In the genomic region with DNA sequence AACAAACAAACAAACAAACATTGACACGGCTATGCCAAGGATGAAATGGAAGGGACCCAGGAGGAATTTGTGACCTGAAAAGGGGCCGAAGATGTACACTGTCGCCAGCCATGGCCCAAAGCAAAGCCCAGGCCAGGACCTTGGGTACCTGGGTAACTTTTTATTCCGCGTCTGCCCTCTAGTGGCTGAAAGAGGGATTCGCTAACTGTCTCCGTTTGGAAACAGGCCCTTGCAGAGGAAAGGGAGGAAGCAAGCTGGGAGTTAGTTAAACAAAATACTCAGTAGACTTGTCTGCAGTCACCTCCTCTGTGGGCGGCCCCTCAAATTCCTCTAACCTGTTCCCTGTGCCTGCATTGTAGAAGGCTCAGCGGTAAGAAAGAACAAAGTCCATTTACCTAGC, we compare ENCODE assay signal across 9 mouse cellular contexts.
DNase-seq lines count a peak whose midpoint lies in the region; TF ChIP-seq lines count a peak whose summit lies in the region.
"Had no signal": no experiment of that assay in that cellular context is flagged by ENCODE, and none has a peak within 500 bp of the region (broad histone marks: within the 10 kb centered on the region; RNA-seq: fewer than 3 reads in every experiment).

No protein-coding gene starts in this region.

- in situ Hi-C loops in CH12.LX (cut with MboI; ENCODE audit: low pct_ligation_motif_present, low pct_unique_long_range_greater_than_20kb, low sequenced_read_pairs): no loop called here

- H3K27me3 ChIP-seq in CH12.LX (replicated peaks): no peaks in the 10 kb centered on the region
- H3K27me3 ChIP-seq: hindbrain, embryonic 15.5 days had no signal

- no peak for TF ChIP-seq POLR2A in CH12.LX (IDR thresholded peaks at IDR 0.05; ENCODE audit: low read depth, low read length)

- H3K4me1 ChIP-seq in CH12.LX (ENCODE audit: control insufficient read depth in 1 of 2, insufficient read depth in 2 of 2): no peaks in the 10 kb centered on the region
- H3K4me1 ChIP-seq: hindbrain, embryonic 15.5 days had no signal

- no peaks in the 10 kb centered on the region for H3K79me2 ChIP-seq in CH12.LX (replicated peaks; ENCODE audit: control insufficient read depth, extremely low read depth, insufficient read depth, poor library complexity, severe bottlenecking)

- H3K4me2 ChIP-seq in CH12.LX (ENCODE audit: insufficient read depth, low read depth, poor library complexity, severe bottlenecking): no peak overlapping the region
- H3K4me2 ChIP-seq: hindbrain, embryonic 15.5 days had no signal

- dilution Hi-C loops in CH12.LX (cut with MboI; ENCODE audit: extremely low pct_ligation_motif_present, extremely low pct_unique_long_range_greater_than_20kb, low sequenced_read_pairs): no loop called here

- no peak for TF ChIP-seq EP300 in CH12.LX (IDR thresholded peaks at IDR 0.05; ENCODE audit: low read length)

- no peak overlapping the region for H3K4me3 ChIP-seq in CH12.LX (replicated peaks in 1 of 3; ENCODE audit: low read depth in 2 of 3, low read length in 2 of 3, poor library complexity in 1 of 3)
- H3K4me3 ChIP-seq: hindbrain, embryonic 15.5 days had no signal

- TF ChIP-seq RAD21 in CH12.LX (IDR thresholded peaks at IDR 0.05; ENCODE audit: low read depth, low read length): peak; percentile 19

- no peak overlapping the region for H3K9ac ChIP-seq in CH12.LX (ENCODE audit: insufficient read depth, low read depth)
- H3K9ac ChIP-seq: hindbrain, embryonic 15.5 days had no signal

- peak; percentile 37 for DNase-seq in CH12.LX (ENCODE audit: extremely low read depth)
- peak; percentile 66 to 93 for DNase-seq in adrenal gland, adult (ENCODE audit: inconsistent age in 2 of 2, low spot score in 1 of 2)
- peak; percentile 90 for DNase-seq in embryo, embryonic 10.5 days (ENCODE audit: low spot score)
- peak; percentile 15 to 35 for DNase-seq in heart, adult 9 months (ENCODE audit: low spot score in 2 of 2)
- DNase-seq in kidney, postnatal 36 days: peak; percentile 60 to 83
- peak; percentile 40 to 49 for DNase-seq in lung, adult 18-20 months
- DNase-seq in retina, adult 2 months (ENCODE audit: low read depth, low spot score): peak; percentile 51
- DNase-seq in urinary bladder, postnatal 36 days (ENCODE audit: low spot score in 2 of 2): peak; percentile 52 to 56

- H3K27ac ChIP-seq in CH12.LX (ENCODE audit: insufficient read depth, low read depth): no peak overlapping the region
- H3K27ac ChIP-seq: hindbrain, embryonic 15.5 days had no signal

- peaks cover 54% of the 10 kb centered on the region for H3K9me3 ChIP-seq in CH12.LX (replicated peaks; ENCODE audit: low read length)
- H3K9me3 ChIP-seq: hindbrain, embryonic 15.5 days had no signal

- H3K36me3 ChIP-seq in CH12.LX (replicated peaks in 1 of 2; ENCODE audit: control insufficient read depth in 1 of 2, insufficient read depth in 1 of 2, low read length in 1 of 2): no peaks in the 10 kb centered on the region
- H3K36me3 ChIP-seq: hindbrain, embryonic 15.5 days had no signal

- peak in 1 of 2 experiments; percentile 39; a peak in 2 of 4 replicates for TF ChIP-seq CTCF in CH12.LX (conservative IDR thresholded peaks at IDR 0.05 in 1 of 2, IDR thresholded peaks at IDR 0.05 in 1 of 2; ENCODE audit: low read depth in 2 of 2, low read length in 2 of 2)

TF ChIP-seq in CH12.LX, 34 proteins besides CTCF, POLR2A, EP300 and RAD21:
- no peak for TF ChIP-seq PAX5 (IDR thresholded peaks at IDR 0.05; ENCODE audit: low read length)
- TF ChIP-seq NELFE (IDR thresholded peaks at IDR 0.05; ENCODE audit: low read depth, low read length): no peak
- TF ChIP-seq ZMIZ1 (IDR thresholded peaks at IDR 0.05; ENCODE audit: low read depth, low read length): no peak
- TF ChIP-seq JUN (IDR thresholded peaks at IDR 0.05; ENCODE audit: insufficient read depth, low read depth, low read length): no peak
- TF ChIP-seq RCOR1 (conservative IDR thresholded peaks at IDR 0.05; ENCODE audit: low read depth, low read length): no peak
- no peak for TF ChIP-seq UBTF (IDR thresholded peaks at IDR 0.05; ENCODE audit: low read depth, low read length)
- TF ChIP-seq GABPA (IDR thresholded peaks at IDR 0.05; ENCODE audit: insufficient replicate concordance, low read depth, low read length): no peak
- no peak for TF ChIP-seq SIN3A (IDR thresholded peaks at IDR 0.05; ENCODE audit: low read length)
- no peak for TF ChIP-seq USF2 (conservative IDR thresholded peaks at IDR 0.05; ENCODE audit: low read depth, low read length)
- TF ChIP-seq POLR2AphosphoS2 (IDR thresholded peaks at IDR 0.05; ENCODE audit: low read depth, low read length): no peak

Comparison
In these comparisons a context has a peak if more than half of its experiments do, and no peak if none do; other contexts are left out.
1. DNase-seq: peak in every context shown above with its lines; median percentile 90 in embryo, embryonic 10.5 days; 80 in adrenal gland, adult; 72 in kidney, postnatal 36 days; 54 in urinary bladder, postnatal 36 days; 51 in retina, adult 2 months; 44 in lung, adult 18-20 months; 37 in CH12.LX; 25 in heart, adult 9 months.